Mouse (Mus musculus) kidney, adult 2 months (tissue): ENCODE data around the gene Btbd6.
A peak's percentile ranks its signal among the peaks of the same experiment; 100 is the strongest.

Experiments
- CTCF ChIP-seq: fragments of 200-500 bp; conservative IDR thresholded peaks from 2 replicates; pipeline ENCODE4 v1.5.1; 2011; ENCODE audit warnings: low read depth, mild to moderate bottlenecking, control low read depth, low read length, moderate library complexity, mixed read lengths; ENCODE audit not compliant: insufficient read depth, insufficient read length
- POLR2A ChIP-seq: fragments of 200-500 bp; IDR thresholded peaks from one replicate; pipeline ENCODE4 v1.6.1; 2011; ENCODE audit warnings: low read depth, low read length, control low read depth

DNA sequence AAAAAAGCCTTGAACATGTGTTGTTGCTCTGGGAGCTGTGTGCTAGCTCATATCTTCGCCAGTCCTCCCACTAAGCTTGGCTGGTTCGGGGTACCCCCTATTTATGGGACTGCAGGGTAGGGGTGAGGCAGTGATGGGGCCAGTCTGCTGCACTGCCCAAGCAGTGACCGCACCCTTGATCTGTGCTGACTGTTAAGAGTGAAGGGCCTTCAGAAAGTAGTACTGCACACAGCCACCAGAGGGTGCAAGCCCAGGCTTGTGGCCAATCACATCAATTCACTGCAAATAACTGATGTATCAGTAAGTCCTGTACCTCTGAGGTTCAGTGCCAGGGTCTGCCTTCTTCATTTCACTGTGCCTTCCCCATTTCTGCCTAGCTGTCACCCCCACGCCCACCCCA, 20.5 kb upstream of the Btbd6 start:
- peak; percentile 91 for TF ChIP-seq CTCF
- no peak for TF ChIP-seq POLR2A
